Mouse (Mus musculus): ENCODE data around the gene Nrarp. TPM values are rescaled to one million over a fixed set of nuclear protein-coding genes. Genes with fewer than 3 reads are reported as not detected.
A peak's percentile ranks its signal among the peaks of the same experiment; 100 is the strongest.

Gene Nrarp
- polyA plus RNA-seq, 1 experiment from 2014 or later: 16.9 TPM

GRCm38 (mm10) chr2:25200631-25201030 lies 20.1 kb downstream of the Nrarp start:
- no peak overlapping the region for H3K9ac ChIP-seq
- no peak overlapping the region for H3K4me3 ChIP-seq (replicated peaks)
- H3K9me3 ChIP-seq: no peaks in the 10 kb centered on the region
- ATAC-seq (ENCODE audit: insufficient read depth, low FRiP score, low read depth): no peak
- H3K27me3 ChIP-seq (replicated peaks): no peaks in the 10 kb centered on the region
- WGBS: 90% methylated on average over 2 of the region's 2 CpGs
- no peak overlapping the region for H3K4me2 ChIP-seq
- 0 out of 2 replicates have a peak, but pooled peaks cover 3% of the 10 kb centered on the region for H3K4me1 ChIP-seq
- peaks cover 58% of the 10 kb centered on the region for H3K36me3 ChIP-seq
- no peak overlapping the region for H3K27ac ChIP-seq

GRCm38 (mm10) chr2:25203631-25204214 lies 23.2 kb downstream of the Nrarp start:
- Histone ChIP-seq H3K4me2 (no peak overlapping the region), H3K27ac (no peak overlapping the region), H3K4me3 (replicated peaks) (no peak overlapping the region), H3K4me1 (0 out of 2 replicates have a peak, but pooled peaks cover under 1% of the 10 kb centered on the region), H3K9me3 (no peaks in the 10 kb centered on the region), H3K9ac (no peak overlapping the region), H3K27me3 (replicated peaks) (no peaks in the 10 kb centered on the region), H3K36me3 (peaks cover 69% of the 10 kb centered on the region)
- 58% methylated on average over 4 of the region's 4 CpGs for WGBS
- ATAC-seq (ENCODE audit: insufficient read depth, low FRiP score, low read depth): 0 out of 2 replicates have a peak, but pooled peaks have one; percentile 16

- Histone ChIP-seq H3K4me1 (peaks cover 16% of the 10 kb centered on the region), H3K9me3 (no peaks in the 10 kb centered on the region), H3K9ac (no peak overlapping the region), H3K36me3 (peaks cover 39% of the 10 kb centered on the region), H3K4me2 (no peak overlapping the region), H3K27ac (no peak overlapping the region), H3K4me3 (replicated peaks) (no peak overlapping the region), H3K27me3 (replicated peaks) (no peaks in the 10 kb centered on the region)
- 81% methylated on average over 1 of the region's 1 CpGs for WGBS
- no peak for ATAC-seq (ENCODE audit: insufficient read depth, low FRiP score, low read depth)
These were observed 27.0 kb downstream of the Nrarp start for GRCm38 (mm10) chr2:25207593-25207992.

GRCm38 (mm10) chr2:25210686-25211085 lies 30.1 kb downstream of the Nrarp start:
- Histone ChIP-seq H3K9me3 (no peaks in the 10 kb centered on the region), H3K4me3 (replicated peaks) (peak overlapping the region; percentile 84), H3K4me2 (peak overlapping the region; percentile 87), H3K9ac (peak overlapping the region; percentile 91), H3K27ac (peak overlapping the region; percentile 85), H3K27me3 (replicated peaks) (no peaks in the 10 kb centered on the region), H3K36me3 (peaks cover 10% of the 10 kb centered on the region; the same call in 1 of the 2 replicates), H3K4me1 (peaks cover 16% of the 10 kb centered on the region)
- under 1% methylated on average over 24 of the region's 24 CpGs for WGBS
- no peak for ATAC-seq (ENCODE audit: insufficient read depth, low FRiP score, low read depth)

- WGBS: under 1% methylated on average over 44 of the region's 44 CpGs
- peak; percentile 89 for ATAC-seq (ENCODE audit: insufficient read depth, low FRiP score, low read depth)
- Histone ChIP-seq H3K4me2 (peak within 1 kb of the TSS; percentile 87), H3K9me3 (no peaks in the 10 kb centered on the region), H3K36me3 (peaks cover 5% of the 10 kb centered on the region; the same call in 1 of the 2 replicates), H3K27ac (peak within 1 kb of the TSS; percentile 85), H3K9ac (peak within 1 kb of the TSS; percentile 91), H3K4me1 (peaks cover 16% of the 10 kb centered on the region), H3K27me3 (replicated peaks) (no peaks in the 10 kb centered on the region), H3K4me3 (replicated peaks) (peak within 1 kb of the TSS; percentile 84)
These were observed 30.6 kb downstream of the Nrarp start, which contains the start of gene Nelfb for GRCm38 (mm10) chr2:25211121-25211670. Gene Nelfb (minus strand): TSS chr2:25211489.

- Histone ChIP-seq H3K27me3 (replicated peaks) (no peaks in the 10 kb centered on the region), H3K4me2 (no peak overlapping the region), H3K4me3 (replicated peaks) (no peak overlapping the region), H3K9me3 (no peaks in the 10 kb centered on the region), H3K9ac (no peak overlapping the region), H3K36me3 (no peaks in the 10 kb centered on the region), H3K27ac (no peak overlapping the region), H3K4me1 (peaks cover 16% of the 10 kb centered on the region)
- no peak for ATAC-seq (ENCODE audit: insufficient read depth, low FRiP score, low read depth)
- 59% methylated on average over 23 of the region's 23 CpGs for WGBS
These were observed 32.8 kb downstream of the Nrarp start for GRCm38 (mm10) chr2:25213266-25213865.

- Histone ChIP-seq H3K9ac (no peak within 1 kb of the TSS), H3K27me3 (replicated peaks) (no peaks in the 10 kb centered on the region), H3K4me1 (peaks cover 10% of the 10 kb centered on the region), H3K9me3 (no peaks in the 10 kb centered on the region), H3K27ac (no peak within 1 kb of the TSS), H3K36me3 (no peaks in the 10 kb centered on the region), H3K4me2 (no peak within 1 kb of the TSS), H3K4me3 (replicated peaks) (no peak within 1 kb of the TSS)
- WGBS: 60% methylated on average over 3 of the region's 3 CpGs
- no peak for ATAC-seq (ENCODE audit: insufficient read depth, low FRiP score, low read depth)
These were observed 33.9 kb downstream of the Nrarp start, which contains the start of gene Stpg3 for GRCm38 (mm10) chr2:25214444-25214843. Gene Stpg3 (minus strand): TSS chr2:25214637.

- H3K9ac ChIP-seq: no peak overlapping the region
- no peaks in the 10 kb centered on the region for H3K36me3 ChIP-seq
- 68% methylated on average over 2 of the region's 2 CpGs for WGBS
- no peaks in the 10 kb centered on the region for H3K9me3 ChIP-seq
- no peaks in the 10 kb centered on the region for H3K27me3 ChIP-seq (replicated peaks)
- H3K4me2 ChIP-seq: no peak overlapping the region
- H3K4me1 ChIP-seq: no peaks in the 10 kb centered on the region
- H3K27ac ChIP-seq: no peak overlapping the region
- H3K4me3 ChIP-seq (replicated peaks): no peak overlapping the region
- ATAC-seq (ENCODE audit: insufficient read depth, low FRiP score, low read depth): no peak
These were observed 37.1 kb downstream of the Nrarp start for GRCm38 (mm10) chr2:25217666-25218065.

- no peak within 1 kb of the TSS for H3K4me3 ChIP-seq (replicated peaks)
- no peak for ATAC-seq (ENCODE audit: insufficient read depth, low FRiP score, low read depth)
These were observed 37.9 kb downstream of the Nrarp start, which contains the start of gene Fam166a for GRCm38 (mm10) chr2:25218445-25218844. Gene Fam166a (plus strand): TSS chr2:25218745.

GRCm38 (mm10) chr2:25221331-25221772 lies 40.8 kb downstream of the Nrarp start:
- ATAC-seq (ENCODE audit: insufficient read depth, low FRiP score, low read depth): no peak
- Histone ChIP-seq H3K4me3 (replicated peaks) (no peak overlapping the region), H3K9me3 (no peaks in the 10 kb centered on the region), H3K27me3 (replicated peaks) (no peaks in the 10 kb centered on the region), H3K36me3 (no peaks in the 10 kb centered on the region), H3K4me2 (no peak overlapping the region), H3K9ac (no peak overlapping the region), H3K27ac (no peak overlapping the region), H3K4me1 (peaks cover 12% of the 10 kb centered on the region)
- 68% methylated on average over 5 of the region's 5 CpGs for WGBS

More at GRCm38 (mm10) chr2:25218445-25218844, 37.9 kb downstream of the Nrarp start, which contains the start of gene Fam166a:
- Histone ChIP-seq H3K27ac (no peak within 1 kb of the TSS), H3K9me3 (no peaks in the 10 kb centered on the region), H3K9ac (no peak within 1 kb of the TSS), H3K27me3 (replicated peaks) (no peaks in the 10 kb centered on the region), H3K4me1 (peaks cover 4% of the 10 kb centered on the region), H3K4me2 (no peak within 1 kb of the TSS), H3K36me3 (no peaks in the 10 kb centered on the region)

- peak; percentile 61 for ATAC-seq (ENCODE audit: insufficient read depth, low FRiP score, low read depth)
- Histone ChIP-seq H3K9me3 (no peaks in the 10 kb centered on the region), H3K9ac (peak overlapping the region; percentile 92), H3K27me3 (replicated peaks) (no peaks in the 10 kb centered on the region), H3K27ac (peak overlapping the region; percentile 99), H3K4me1 (peaks cover 16% of the 10 kb centered on the region), H3K4me3 (replicated peaks) (peak overlapping the region; percentile 93), H3K36me3 (no peaks in the 10 kb centered on the region), H3K4me2 (peak overlapping the region; percentile 90)
- WGBS: 1% methylated on average over 53 of the region's 53 CpGs
These were observed 43.3 kb downstream of the Nrarp start for GRCm38 (mm10) chr2:25223681-25224491.

Measured in stomach, embryonic 15.5 days (tissue).